Mouse (Mus musculus): Measurements from ENCODE around the gene Chd3. TPM values are rescaled to one million over a fixed set of nuclear protein-coding genes. Genes with fewer than 3 reads are reported as not detected.

Chd3 gene
- polyA plus RNA-seq, 1 experiment from 2014 or later = 68.0 TPM

- Histone ChIP-seq H3K27ac (ENCODE audit: low read depth, low read length) (peak overlapping the region; percentile 100), H3K36me3 (ENCODE audit: control insufficient read depth, insufficient read depth, low read length) (no peaks in the 10 kb centered on the region), H3K4me1 (ENCODE audit: control insufficient read depth, insufficient read depth, low read depth, low read length) (peaks cover 50% of the 10 kb centered on the region), H3K9me3 (ENCODE audit: control insufficient read depth, low read length) (no peaks in the 10 kb centered on the region), H3K9ac (ENCODE audit: low read depth, low read length) (peak overlapping the region; percentile 100), H3K4me3 (ENCODE audit: low read length) (peak overlapping the region; percentile 91), H3K27me3 (replicated peaks; ENCODE audit: control insufficient read depth, insufficient read depth, low read length) (no peaks in the 10 kb centered on the region), H3K4me2 (ENCODE audit: low read length) (peak overlapping the region; percentile 91)
- no peak for ATAC-seq
- under 1% methylated on average over 64 of the region's 106 CpGs for WGBS
Measured at GRCm38 (mm10) chr11:69368356-69369214, 621 bp downstream of the Chd3 start.

- peaks cover 50% of the 10 kb centered on the region for H3K4me1 ChIP-seq (ENCODE audit: control insufficient read depth, insufficient read depth, low read depth, low read length)
- peak overlapping the region; percentile 91 for H3K4me3 ChIP-seq (ENCODE audit: low read length)
- peak overlapping the region; percentile 100 for H3K27ac ChIP-seq (ENCODE audit: low read depth, low read length)
- H3K27me3 ChIP-seq (replicated peaks; ENCODE audit: control insufficient read depth, insufficient read depth, low read length) = no peaks in the 10 kb centered on the region
- H3K9ac ChIP-seq (ENCODE audit: low read depth, low read length) = peak overlapping the region; percentile 100
- peaks cover 2% of the 10 kb centered on the region for H3K36me3 ChIP-seq (ENCODE audit: control insufficient read depth, insufficient read depth, low read length)
- WGBS = under 1% methylated on average over 21 of the region's 22 CpGs
- peak overlapping the region; percentile 91 for H3K4me2 ChIP-seq (ENCODE audit: low read length)
- ATAC-seq = no peak
- H3K9me3 ChIP-seq (ENCODE audit: control insufficient read depth, low read length) = no peaks in the 10 kb centered on the region
Measured at GRCm38 (mm10) chr11:69367616-69368355, 1.4 kb downstream of the Chd3 start.

GRCm38 (mm10) chr11:69366855-69367615 is 2.2 kb downstream of the Chd3 start:
- Histone ChIP-seq H3K4me3 (ENCODE audit: low read length) (peak overlapping the region; percentile 91), H3K27me3 (replicated peaks; ENCODE audit: control insufficient read depth, insufficient read depth, low read length) (no peaks in the 10 kb centered on the region), H3K4me1 (ENCODE audit: control insufficient read depth, insufficient read depth, low read depth, low read length) (peaks cover 44% of the 10 kb centered on the region), H3K36me3 (ENCODE audit: control insufficient read depth, insufficient read depth, low read length) (peaks cover 7% of the 10 kb centered on the region), H3K9me3 (ENCODE audit: control insufficient read depth, low read length) (no peaks in the 10 kb centered on the region), H3K27ac (ENCODE audit: low read depth, low read length) (peak overlapping the region; percentile 100), H3K4me2 (ENCODE audit: low read length) (peak overlapping the region; percentile 91), H3K9ac (ENCODE audit: low read depth, low read length) (peak overlapping the region; percentile 100)
- WGBS = under 1% methylated on average over 22 of the region's 22 CpGs
- ATAC-seq = no peak

- no peaks in the 10 kb centered on the region for H3K9me3 ChIP-seq (ENCODE audit: control insufficient read depth, low read length)
- H3K27me3 ChIP-seq (replicated peaks; ENCODE audit: control insufficient read depth, insufficient read depth, low read length) = no peaks in the 10 kb centered on the region
- H3K4me3 ChIP-seq (ENCODE audit: low read length) = peak overlapping the region; percentile 91
- peaks cover 37% of the 10 kb centered on the region for H3K4me1 ChIP-seq (ENCODE audit: control insufficient read depth, insufficient read depth, low read depth, low read length)
- H3K36me3 ChIP-seq (ENCODE audit: control insufficient read depth, insufficient read depth, low read length) = peaks cover 14% of the 10 kb centered on the region
- H3K9ac ChIP-seq (ENCODE audit: low read depth, low read length) = peak overlapping the region; percentile 100
- ATAC-seq = peak; percentile 83
- 2% methylated on average over 25 of the region's 26 CpGs for WGBS
- peak overlapping the region; percentile 100 for H3K27ac ChIP-seq (ENCODE audit: low read depth, low read length)
- peak overlapping the region; percentile 91 for H3K4me2 ChIP-seq (ENCODE audit: low read length)
Measured at GRCm38 (mm10) chr11:69366157-69366854, 2.9 kb downstream of the Chd3 start.

- peaks cover 20% of the 10 kb centered on the region for H3K36me3 ChIP-seq (ENCODE audit: control insufficient read depth, insufficient read depth, low read length)
- H3K4me1 ChIP-seq (ENCODE audit: control insufficient read depth, insufficient read depth, low read depth, low read length) = peaks cover 31% of the 10 kb centered on the region
- H3K27me3 ChIP-seq (replicated peaks; ENCODE audit: control insufficient read depth, insufficient read depth, low read length) = no peaks in the 10 kb centered on the region
- H3K4me2 ChIP-seq (ENCODE audit: low read length) = peak overlapping the region; percentile 91
- peak overlapping the region; percentile 91 for H3K4me3 ChIP-seq (ENCODE audit: low read length)
- WGBS = 22% methylated on average over 6 of the region's 6 CpGs
- H3K9ac ChIP-seq (ENCODE audit: low read depth, low read length) = peak overlapping the region; percentile 69
- H3K27ac ChIP-seq (ENCODE audit: low read depth, low read length) = peak overlapping the region; percentile 100
- H3K9me3 ChIP-seq (ENCODE audit: control insufficient read depth, low read length) = no peaks in the 10 kb centered on the region
- no peak; the same call in 1 of the 2 replicates for ATAC-seq
Measured at GRCm38 (mm10) chr11:69365722-69366121, 3.5 kb downstream of the Chd3 start.

GRCm38 (mm10) chr11:69364910-69365309 is 4.3 kb downstream of the Chd3 start:
- Histone ChIP-seq H3K4me1 (ENCODE audit: control insufficient read depth, insufficient read depth, low read depth, low read length) (peaks cover 29% of the 10 kb centered on the region), H3K4me3 (ENCODE audit: low read length) (peak overlapping the region; percentile 4; the same call in 1 of the 2 replicates), H3K36me3 (ENCODE audit: control insufficient read depth, insufficient read depth, low read length) (peaks cover 28% of the 10 kb centered on the region), H3K9me3 (ENCODE audit: control insufficient read depth, low read length) (no peaks in the 10 kb centered on the region), H3K4me2 (ENCODE audit: low read length) (peak overlapping the region; percentile 91), H3K27me3 (replicated peaks; ENCODE audit: control insufficient read depth, insufficient read depth, low read length) (no peaks in the 10 kb centered on the region), H3K27ac (ENCODE audit: low read depth, low read length) (peak overlapping the region; percentile 100), H3K9ac (ENCODE audit: low read depth, low read length) (peak overlapping the region; percentile 69; the same call in 1 of the 2 replicates)
- 5% methylated on average over 6 of the region's 6 CpGs for WGBS
- peak; percentile 77 for ATAC-seq

GRCm38 (mm10) chr11:69364376-69364775 is 4.8 kb downstream of the Chd3 start:
- no peak for ATAC-seq
- peak overlapping the region; percentile 91 for H3K4me2 ChIP-seq (ENCODE audit: low read length)
- no peak overlapping the region for H3K9ac ChIP-seq (ENCODE audit: low read depth, low read length)
- H3K4me3 ChIP-seq (ENCODE audit: low read length) = no peak overlapping the region
- WGBS = 39% methylated on average over 8 of the region's 8 CpGs
- no peaks in the 10 kb centered on the region for H3K9me3 ChIP-seq (ENCODE audit: control insufficient read depth, low read length)
- peaks cover 29% of the 10 kb centered on the region for H3K4me1 ChIP-seq (ENCODE audit: control insufficient read depth, insufficient read depth, low read depth, low read length)
- no peaks in the 10 kb centered on the region for H3K27me3 ChIP-seq (replicated peaks; ENCODE audit: control insufficient read depth, insufficient read depth, low read length)
- peak overlapping the region; percentile 100 for H3K27ac ChIP-seq (ENCODE audit: low read depth, low read length)
- H3K36me3 ChIP-seq (ENCODE audit: control insufficient read depth, insufficient read depth, low read length) = peaks cover 34% of the 10 kb centered on the region

- H3K4me3 ChIP-seq (ENCODE audit: low read length) = no peak overlapping the region
- H3K4me1 ChIP-seq (ENCODE audit: control insufficient read depth, insufficient read depth, low read depth, low read length) = peaks cover 22% of the 10 kb centered on the region
- no peaks in the 10 kb centered on the region for H3K9me3 ChIP-seq (ENCODE audit: control insufficient read depth, low read length)
- H3K4me2 ChIP-seq (ENCODE audit: low read length) = no peak overlapping the region
- no peak for ATAC-seq
- no peak overlapping the region for H3K27ac ChIP-seq (ENCODE audit: low read depth, low read length)
- H3K9ac ChIP-seq (ENCODE audit: low read depth, low read length) = no peak overlapping the region
- peaks cover 50% of the 10 kb centered on the region for H3K36me3 ChIP-seq (ENCODE audit: control insufficient read depth, insufficient read depth, low read length)
- H3K27me3 ChIP-seq (replicated peaks; ENCODE audit: control insufficient read depth, insufficient read depth, low read length) = no peaks in the 10 kb centered on the region
- WGBS = 93% methylated on average over 2 of the region's 2 CpGs
Measured at GRCm38 (mm10) chr11:69362479-69362878, 6.7 kb downstream of the Chd3 start.

Data from hindbrain, embryonic 16.5 days (tissue).